Mouse (Mus musculus): ENCODE data around the gene Tmem248.

Tmem248 gene

DNA sequence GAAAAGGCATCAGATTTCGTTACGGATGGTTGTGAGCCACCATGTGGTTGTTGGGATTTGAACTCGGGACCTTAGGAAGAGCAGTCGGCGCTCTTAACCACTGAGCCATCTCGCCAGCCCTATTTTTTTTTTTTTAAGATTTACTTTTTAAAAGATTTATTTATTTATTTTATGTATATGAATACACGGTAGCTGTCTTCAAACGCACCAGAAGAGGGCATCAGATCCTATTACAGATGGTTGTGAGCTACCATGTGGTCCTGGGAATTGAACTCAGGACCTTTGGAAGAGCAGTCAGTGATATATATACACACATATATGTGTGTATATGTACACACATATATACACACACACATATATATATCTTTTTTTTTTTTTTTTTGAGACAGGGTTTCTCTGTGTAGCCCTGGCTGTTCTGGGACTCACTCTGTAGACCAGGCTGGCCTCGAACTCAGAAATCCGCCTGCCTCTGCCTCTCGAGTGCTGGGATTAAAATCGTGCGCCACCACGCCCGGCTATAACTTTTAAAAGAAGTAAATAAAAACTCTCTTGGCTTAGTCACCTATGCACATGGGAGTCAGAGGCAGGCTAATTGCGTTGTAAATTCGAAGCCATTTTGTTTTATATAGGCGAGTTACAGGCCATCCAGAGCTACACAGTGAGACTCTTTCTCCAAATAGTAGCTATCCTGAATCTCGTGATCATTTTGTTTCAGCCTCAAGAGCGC lies 39.1 kb downstream of the Tmem248 start:
- DNase-seq (ENCODE audit: low read depth, low spot score), result peak; percentile 20

- DNase-seq (ENCODE audit: low read depth, low spot score), result peak; percentile 99
These were observed 39.9 kb downstream of the Tmem248 start for GRCm38 (mm10) chr5:130256678-130257271.

- no peak for DNase-seq (ENCODE audit: low read depth, low spot score)
These were observed 40.4 kb downstream of the Tmem248 start for GRCm38 (mm10) chr5:130257303-130257702.

GRCm38 (mm10) chr5:130263454-130263853 lies 46.6 kb downstream of the Tmem248 start:
- peak; percentile 54 for DNase-seq (ENCODE audit: low read depth, low spot score)

DNA sequence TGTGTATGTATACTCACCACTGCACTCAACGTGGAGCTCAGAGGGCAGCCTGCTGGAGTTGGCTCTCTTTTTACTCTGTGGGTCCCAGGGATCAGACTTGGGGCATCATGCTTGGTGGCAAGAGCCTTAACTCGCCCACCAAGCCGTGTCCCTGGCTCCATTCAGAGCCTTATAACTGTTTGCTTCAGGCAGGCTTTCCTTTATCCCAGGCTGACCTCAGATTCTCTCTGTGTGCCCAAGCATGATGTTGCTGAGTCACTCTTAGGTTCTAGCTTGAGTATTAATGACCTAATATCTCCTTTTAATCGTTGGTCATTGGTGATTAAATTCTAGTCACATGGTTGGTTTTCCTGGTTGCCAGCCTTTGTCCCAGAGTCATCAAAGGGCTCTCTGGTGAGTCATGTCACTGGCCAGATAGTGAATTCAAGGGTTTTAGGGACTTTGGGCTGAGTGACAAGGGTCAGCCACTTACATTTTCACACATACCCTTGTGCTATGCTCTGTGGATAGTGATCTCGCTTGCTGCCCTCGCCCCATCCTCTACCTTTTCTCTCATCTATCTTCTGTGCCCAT lies 47.6 kb downstream of the Tmem248 start:
- no peak for DNase-seq (ENCODE audit: low read depth, low spot score)

GRCm38 (mm10) chr5:130266651-130267050 lies 49.8 kb downstream of the Tmem248 start:
- DNase-seq (ENCODE audit: low read depth, low spot score), result peak; percentile 71

DNA sequence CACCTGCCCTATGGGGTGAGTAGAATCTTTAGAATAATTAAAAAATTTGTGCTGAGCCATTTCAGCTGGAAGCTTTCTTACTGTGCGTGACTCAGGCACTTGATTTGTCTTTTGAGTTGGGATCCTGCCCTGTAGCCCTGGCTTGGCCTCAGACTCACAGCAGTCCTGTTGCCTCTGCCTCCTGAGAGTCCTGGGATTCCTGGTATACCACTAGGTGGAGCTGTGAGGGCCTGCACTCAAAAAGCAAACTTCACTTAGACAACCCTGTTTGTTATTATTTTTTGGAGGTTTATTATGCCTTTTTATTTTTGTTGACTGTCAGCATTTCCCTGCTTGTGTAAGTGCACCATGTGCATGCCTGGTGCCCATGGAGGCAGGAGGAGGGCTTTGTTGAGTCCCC lies 50.4 kb downstream of the Tmem248 start:
- DNase-seq (ENCODE audit: low read depth, low spot score), result peak; percentile 66

DNA sequence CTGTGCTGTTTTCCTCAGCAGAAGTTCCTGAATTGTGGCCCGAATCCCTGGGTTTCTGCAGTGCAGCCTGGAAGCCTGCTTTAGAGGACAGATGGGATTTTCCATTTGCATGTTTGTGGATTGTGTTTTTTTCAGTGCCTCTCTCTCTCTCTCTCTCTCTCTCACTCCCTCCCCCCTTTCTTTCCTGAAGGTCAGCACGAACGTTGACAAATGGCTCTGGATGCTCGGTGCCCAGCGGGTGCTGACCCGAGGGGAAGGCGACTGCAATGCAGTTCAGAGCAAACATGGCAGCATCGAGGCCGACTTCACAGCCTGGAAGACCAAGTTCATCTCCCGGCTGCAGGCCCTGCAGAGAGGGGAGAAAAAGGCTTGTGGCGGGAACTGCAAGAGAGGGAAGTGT lies 52.1 kb downstream of the Tmem248 start:
- DNase-seq (ENCODE audit: low read depth, low spot score), result peak; percentile 72

DNA sequence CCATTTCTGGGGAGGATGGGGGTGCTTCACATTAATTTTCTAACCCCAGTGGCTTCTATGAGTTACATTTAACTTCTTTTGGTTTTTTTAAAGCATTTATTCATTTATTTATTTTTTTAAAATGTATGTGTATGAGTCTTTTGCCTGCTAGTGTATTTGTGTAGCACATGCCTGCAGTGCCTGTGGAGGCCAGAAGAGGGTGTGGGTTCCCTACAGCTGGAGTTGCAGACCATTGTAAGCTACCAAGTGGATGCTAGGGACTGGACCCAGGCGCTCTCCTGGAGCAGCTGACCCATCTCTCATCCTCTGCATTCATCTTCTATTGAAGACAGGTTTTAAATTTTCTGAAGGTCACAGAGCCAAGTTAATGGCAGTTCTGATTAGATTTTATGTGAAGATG lies 55.5 kb downstream of the Tmem248 start:
- DNase-seq (ENCODE audit: low read depth, low spot score), result peak; percentile 27

DNA sequence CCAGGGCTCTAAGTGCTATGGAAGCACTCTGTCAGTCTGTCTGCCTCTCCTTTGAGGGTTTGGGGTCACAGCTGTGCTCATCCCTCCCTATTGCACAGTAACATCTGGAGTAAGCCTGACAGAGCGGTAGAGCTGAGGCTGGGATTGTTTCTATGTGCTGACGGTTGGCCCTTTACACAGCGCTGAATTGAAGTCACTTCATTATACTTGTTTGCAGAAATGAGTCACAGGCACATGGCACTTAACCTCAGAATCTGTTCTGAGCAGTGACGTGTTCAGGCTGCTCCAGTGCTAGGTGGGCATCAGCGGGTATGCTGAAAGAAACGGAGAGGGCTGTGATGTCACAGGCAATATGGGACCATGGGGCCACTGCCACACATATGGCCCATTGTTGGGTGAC lies 56.2 kb downstream of the Tmem248 start:
- peak; percentile 58 for DNase-seq (ENCODE audit: low read depth, low spot score)

- DNase-seq (ENCODE audit: low read depth, low spot score), result peak; percentile 81
These were observed 58.6 kb downstream of the Tmem248 start for GRCm38 (mm10) chr5:130275509-130275908.

DNA sequence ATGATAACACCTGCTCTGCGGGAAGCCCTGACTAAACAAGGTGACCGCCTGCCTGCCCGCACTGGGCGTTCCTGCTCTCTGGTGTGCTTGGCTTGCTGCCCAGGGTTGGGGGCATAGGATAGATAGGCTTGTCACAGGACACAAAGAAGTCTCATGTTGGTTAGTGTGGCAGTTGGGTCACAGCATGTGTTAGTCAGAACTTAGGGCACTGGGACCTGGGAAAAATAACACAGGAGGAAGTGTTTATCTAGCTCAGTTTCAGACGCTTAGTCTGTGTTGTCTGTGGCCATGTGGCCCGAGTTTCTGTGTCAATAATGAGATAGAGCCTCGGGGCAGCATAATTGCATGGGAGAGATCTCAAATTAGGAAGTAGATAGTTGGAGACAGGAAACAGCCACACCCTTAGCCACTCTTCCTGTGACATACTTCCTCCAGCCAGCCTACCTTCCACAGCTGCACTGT lies 61.2 kb downstream of the Tmem248 start:
- no peak for DNase-seq (ENCODE audit: low read depth, low spot score)

DNA sequence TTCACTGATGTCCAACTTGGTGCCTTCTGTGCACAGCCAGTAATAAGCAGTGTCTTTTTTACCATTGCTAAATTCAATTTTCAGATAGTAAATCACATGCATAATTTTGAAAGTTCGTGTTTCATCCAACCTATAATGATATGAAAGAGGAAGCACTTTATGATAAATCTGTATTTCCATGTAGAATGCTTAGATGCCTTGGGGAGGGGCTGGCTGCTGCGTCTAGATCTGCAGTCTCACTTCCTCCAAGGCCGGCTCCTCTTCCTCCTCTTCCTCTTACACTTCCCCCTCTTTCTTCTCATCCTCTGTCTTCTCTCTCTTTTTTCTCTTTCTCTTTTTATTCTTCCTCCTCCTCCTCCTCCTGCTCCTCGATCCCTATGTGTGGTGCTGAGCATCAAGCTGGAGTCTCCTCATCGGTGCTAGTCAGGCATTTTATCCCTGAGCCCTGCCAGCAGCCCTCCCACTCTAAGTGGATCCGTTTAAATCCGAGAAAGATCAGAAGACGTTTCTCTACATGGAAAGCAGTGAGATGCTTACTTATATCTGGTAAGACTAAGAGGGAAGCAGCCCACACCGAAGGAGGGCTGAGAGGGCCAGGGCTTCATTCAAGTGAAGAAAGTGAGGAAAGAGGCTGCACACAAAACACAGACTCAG lies 66.3 kb downstream of the Tmem248 start:
- DNase-seq (ENCODE audit: low read depth, low spot score), result peak; percentile 47

- no peak for DNase-seq (ENCODE audit: low read depth, low spot score)
These were observed 71.2 kb downstream of the Tmem248 start for GRCm38 (mm10) chr5:130288106-130288505.

DNA sequence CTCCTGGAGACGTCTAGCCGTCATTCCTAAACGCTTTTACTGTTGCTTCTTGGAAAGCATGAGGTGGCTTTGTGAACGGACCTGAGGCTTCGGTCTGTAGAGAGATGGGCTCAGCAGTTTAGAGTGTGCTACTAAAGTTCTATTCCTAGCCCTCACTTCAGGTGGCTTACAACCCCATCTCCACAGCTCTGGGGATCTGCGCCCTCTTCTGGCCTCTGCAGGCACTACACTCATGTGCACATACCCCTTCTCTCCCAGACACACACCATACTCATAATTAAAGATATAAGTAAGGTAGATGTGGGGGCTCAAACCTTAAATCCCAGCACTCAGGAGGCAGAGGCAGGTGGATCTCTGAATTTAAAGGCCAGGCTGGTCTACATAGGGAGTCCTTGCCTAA lies 73.4 kb downstream of the Tmem248 start:
- no peak for DNase-seq (ENCODE audit: low read depth, low spot score)

DNA sequence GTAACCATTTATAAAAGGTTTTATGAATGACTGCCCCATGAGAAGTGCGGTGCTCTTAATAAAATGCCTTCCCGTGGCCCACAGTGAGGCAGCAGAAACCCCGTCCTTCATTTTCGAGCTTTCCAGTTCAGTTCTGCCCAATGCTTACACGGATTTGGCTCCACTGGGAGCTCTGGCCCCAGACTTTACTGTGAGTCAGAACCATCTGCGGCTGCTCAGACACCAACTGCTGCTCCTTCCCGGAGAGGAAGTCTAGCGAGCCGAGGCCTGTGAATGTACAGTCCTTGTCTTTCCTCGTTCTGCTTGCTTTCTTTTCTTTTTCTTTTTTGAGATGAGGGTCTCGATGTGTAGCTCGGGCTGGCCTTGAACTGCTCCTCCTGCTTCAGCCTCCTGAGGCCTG lies 73.9 kb downstream of the Tmem248 start:
- peak; percentile 86 for DNase-seq (ENCODE audit: low read depth, low spot score)

DNA sequence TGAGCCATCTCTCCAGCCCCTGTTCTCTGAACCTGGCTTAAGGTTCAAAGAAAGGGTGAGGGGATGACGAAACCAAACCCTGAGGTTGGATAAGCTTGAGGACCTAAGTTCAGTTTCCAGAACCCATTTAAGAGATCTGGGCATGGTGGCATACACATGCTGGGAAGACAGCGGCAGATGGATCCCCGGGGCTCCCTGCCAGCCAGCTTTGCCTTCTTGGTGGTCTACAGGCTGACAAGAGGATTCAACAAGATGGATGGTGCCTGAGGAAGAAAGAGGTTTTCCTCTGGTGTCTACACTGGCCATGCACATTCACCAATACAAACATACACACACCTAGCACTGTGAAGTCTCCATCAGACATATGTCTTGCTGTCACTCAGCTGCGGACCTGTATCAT lies 76.1 kb downstream of the Tmem248 start:
- DNase-seq (ENCODE audit: low read depth, low spot score), result no peak

Data from brain, adult 2 months (tissue).